Mouse (Mus musculus) intestine, postnatal 0 days (tissue): ENCODE measurements at regions not wholly inside any gene's neighbourhood (a gene's known extent, or its start where the extent isn't known, plus 50 kb on each side); places are given as distances from the start of the nearest gene placed in this dataset.

Experiments
- ATAC-seq: fragments of 200-750 bp; cut with Nextera tagmentation; 2 replicates; pipeline ENCODE4 v1.8.0; 2017; ENCODE audit warnings: mild to moderate bottlenecking, moderate TSS enrichment, moderate library complexity
- H3K27ac ChIP-seq: fragments of 300-500 bp; sonication (generic); 2 replicates; pipeline ENCODE4 v1.5.1; 2014; ENCODE audit warnings: mild to moderate bottlenecking, low read depth, low read length, moderate library complexity
- H3K27me3 ChIP-seq: fragments of 300-500 bp; sonication (generic); replicated peaks from 2 replicates; pipeline ENCODE4 v1.6.1; 2014; ENCODE audit warnings: low read length, mixed read lengths; ENCODE audit not compliant: control insufficient read depth, insufficient read depth
- H3K36me3 ChIP-seq: fragments of 300-500 bp; sonication (generic); 2 replicates; pipeline ENCODE4 v1.6.1; 2014; ENCODE audit warnings: mild to moderate bottlenecking, moderate library complexity; ENCODE audit not compliant: control insufficient read depth, insufficient read depth
- H3K4me1 ChIP-seq: fragments of 300-500 bp; sonication (generic); replicated peaks from 2 replicates; pipeline ENCODE4 v1.6.1; 2014; ENCODE audit warnings: antibody characterized with exemption, low read length, mixed read lengths; ENCODE audit not compliant: control insufficient read depth, insufficient read depth
- H3K4me2 ChIP-seq: fragments of 300-500 bp; sonication (generic); replicated peaks from 2 replicates; pipeline ENCODE4 v1.6.1; 2014; ENCODE audit warnings: low read depth, mild to moderate bottlenecking, moderate library complexity
- H3K4me3 ChIP-seq: fragments of 300-500 bp; sonication (generic); 2 replicates; pipeline ENCODE4 v1.5.1; 2014; ENCODE audit warnings: low read depth, low read length
- H3K9ac ChIP-seq: fragments of 300-500 bp; sonication (generic); 2 replicates; pipeline ENCODE4 v1.6.1; 2014; ENCODE audit warnings: mild to moderate bottlenecking, low read depth, low read length
- H3K9me3 ChIP-seq: fragments of 300-500 bp; sonication (generic); 2 replicates; pipeline ENCODE4 v1.6.1; 2016; ENCODE audit warnings: mixed run types; ENCODE audit not compliant: control insufficient read depth
- CTCF ChIP-seq: sonication (generic); IDR thresholded peaks from 2 replicates; pipeline ENCODE4 v1.5.1; 2016; ENCODE audit warnings: low read depth, mild to moderate bottlenecking, control low read depth, antibody characterized with exemption, moderate library complexity
- WGBS: fragments of 180-500 bp; shearing (Covaris S2); extraction: QIAGEN DNeasy Blood & Tissue Kit; methylation state at CpG from one replicate; pipeline ENCODE4 v1.1.7; 2014; 5-methylcytosine and 5-hydroxymethylcytosine counted together

DNA sequence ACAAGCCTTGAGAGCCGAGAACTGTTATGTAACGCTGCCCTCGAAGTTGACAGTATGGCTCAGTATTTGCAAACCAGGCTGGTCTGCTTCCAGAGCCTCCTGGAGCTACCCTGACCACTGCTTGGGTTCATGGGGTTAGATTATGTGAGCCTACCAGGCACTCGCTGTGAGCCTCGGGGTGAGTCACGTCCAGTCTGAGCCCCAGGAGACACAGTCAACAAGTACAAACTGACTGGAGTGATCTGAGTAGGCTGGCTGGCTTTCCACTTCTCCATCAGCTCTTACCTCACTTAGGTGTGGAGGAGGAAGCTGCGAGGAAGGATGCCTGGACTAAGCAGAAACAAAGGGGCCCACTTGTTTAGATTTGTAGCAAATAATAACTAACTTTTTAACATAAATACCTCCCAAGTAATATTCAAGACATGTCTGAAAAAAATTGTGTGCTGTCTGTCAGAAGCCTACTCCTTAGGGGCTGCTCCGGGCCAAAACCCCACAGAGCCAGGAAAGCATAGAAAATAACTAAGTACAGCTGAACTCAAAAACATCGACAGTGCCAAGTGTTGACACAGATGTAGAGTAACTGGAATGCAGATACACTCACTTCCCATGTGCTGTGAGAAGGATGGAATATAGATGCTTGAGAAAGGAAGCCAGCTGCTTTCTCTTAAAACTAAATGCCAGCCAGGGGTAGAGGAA is 77.6 kb downstream of the Zfp36l2 start:
- no peaks in the 10 kb centered on the region for H3K27me3 ChIP-seq
- no peak overlapping the region for H3K4me3 ChIP-seq
- no peak for ATAC-seq
- TF ChIP-seq CTCF: no peak
- no peak overlapping the region for H3K27ac ChIP-seq
- 71% methylated on average over 9 of the region's 9 CpGs for WGBS
- H3K36me3 ChIP-seq: no peaks in the 10 kb centered on the region
- no peak overlapping the region for H3K4me2 ChIP-seq
- 0 out of 2 replicates have a peak, but pooled peaks cover 2% of the 10 kb centered on the region for H3K4me1 ChIP-seq
- H3K9me3 ChIP-seq: no peaks in the 10 kb centered on the region
- no peak overlapping the region for H3K9ac ChIP-seq

DNA sequence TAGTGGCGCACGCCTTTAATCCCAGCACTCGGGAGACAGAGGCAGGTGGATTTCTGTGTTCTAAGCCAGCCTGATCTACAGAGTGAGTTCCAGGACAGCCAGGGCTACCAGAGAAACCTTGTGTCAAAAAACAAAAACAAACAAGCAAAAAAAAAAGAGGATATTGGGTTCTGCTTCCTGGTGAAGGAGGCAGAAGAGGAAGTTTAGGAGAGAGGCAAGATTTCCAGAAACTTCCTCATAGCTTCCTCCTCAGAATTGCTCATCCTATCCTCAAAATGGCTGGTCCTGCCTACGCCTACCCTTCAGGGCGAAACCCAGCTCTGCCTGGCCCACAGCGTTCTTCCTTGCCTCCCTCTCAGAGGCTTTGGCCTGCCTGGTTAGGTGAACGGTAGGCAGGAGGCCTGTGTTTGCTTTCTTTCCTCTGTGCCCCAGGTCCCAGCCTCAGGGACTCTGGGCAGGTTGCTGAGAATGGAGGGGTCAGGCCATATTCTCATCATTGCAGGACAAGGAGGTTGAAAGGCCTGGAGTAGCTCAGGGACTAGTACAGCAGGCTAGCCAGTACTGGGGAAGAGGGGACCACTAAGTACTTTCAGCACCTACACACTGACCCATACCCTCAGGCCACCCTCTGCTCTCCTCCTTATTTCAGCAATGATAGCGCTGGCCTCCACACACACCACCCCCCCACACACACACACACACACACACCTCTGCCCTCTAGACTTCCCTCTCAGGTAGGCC is 79.6 kb downstream of the Zfp36l2 start:
- WGBS: 85% methylated on average over 8 of the region's 8 CpGs
- 0 out of 2 replicates have a peak, but pooled peaks cover 2% of the 10 kb centered on the region for H3K4me1 ChIP-seq
- H3K4me3 ChIP-seq: no peak overlapping the region
- H3K9me3 ChIP-seq: no peaks in the 10 kb centered on the region
- TF ChIP-seq CTCF: no peak
- no peak overlapping the region for H3K4me2 ChIP-seq
- no peak for ATAC-seq
- H3K27me3 ChIP-seq: no peaks in the 10 kb centered on the region
- H3K9ac ChIP-seq: no peak overlapping the region
- no peak overlapping the region for H3K27ac ChIP-seq
- no peaks in the 10 kb centered on the region for H3K36me3 ChIP-seq

DNA sequence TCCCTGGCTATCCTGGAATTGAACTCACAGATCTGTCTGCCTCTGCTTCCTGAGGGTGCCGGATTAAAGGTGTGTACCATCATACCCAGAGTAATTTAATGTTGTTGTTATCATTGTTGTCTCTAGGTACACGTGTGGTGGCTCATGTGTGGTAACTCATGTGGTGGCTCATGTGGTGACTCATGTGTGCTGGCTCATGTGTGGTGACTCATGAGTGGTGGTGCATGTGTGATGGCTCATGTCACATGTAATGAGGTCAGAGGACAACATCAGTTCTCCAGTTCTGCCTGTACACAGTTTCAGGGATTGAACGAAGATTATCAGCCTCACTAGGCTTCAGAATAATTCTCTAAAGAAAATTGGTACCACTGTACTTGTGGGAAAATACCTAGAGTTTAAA is 80.2 kb downstream of the Zfp36l2 start:
- Histone ChIP-seq H3K9me3 (no peaks in the 10 kb centered on the region), H3K4me3 (no peak overlapping the region), H3K36me3 (no peaks in the 10 kb centered on the region), H3K27me3 (no peaks in the 10 kb centered on the region), H3K27ac (no peak overlapping the region), H3K4me1 (0 out of 2 replicates have a peak, but pooled peaks cover 2% of the 10 kb centered on the region), H3K9ac (no peak overlapping the region), H3K4me2 (no peak overlapping the region)
- no peak for TF ChIP-seq CTCF
- WGBS: 83% methylated on average over 3 of the region's 3 CpGs
- no peak for ATAC-seq

DNA sequence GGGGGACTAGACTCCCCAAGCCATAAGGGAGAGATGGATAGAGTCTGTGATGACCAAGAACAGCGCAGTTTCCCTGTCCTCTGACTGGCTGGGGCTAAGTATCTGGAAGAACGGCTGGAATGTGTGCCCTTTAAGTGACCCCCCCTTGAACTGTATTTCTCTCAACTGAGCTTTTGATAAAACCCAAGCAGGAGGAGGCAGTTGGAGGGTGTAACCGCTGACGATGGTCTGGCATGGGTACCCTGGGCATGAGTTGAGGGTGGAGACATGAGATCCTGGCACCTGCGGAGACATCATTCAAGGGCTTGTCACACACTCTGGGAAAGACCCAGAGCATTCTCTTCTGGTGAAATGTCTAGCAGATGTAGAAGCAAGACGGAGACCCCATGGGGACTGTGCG is 83.5 kb downstream of the Zfp36l2 start:
- WGBS: 69% methylated on average over 7 of the region's 7 CpGs
- no peak for TF ChIP-seq CTCF
- Histone ChIP-seq H3K27ac (no peak overlapping the region), H3K4me2 (no peak overlapping the region), H3K27me3 (no peaks in the 10 kb centered on the region), H3K9ac (no peak overlapping the region), H3K36me3 (no peaks in the 10 kb centered on the region), H3K9me3 (no peaks in the 10 kb centered on the region), H3K4me3 (no peak overlapping the region), H3K4me1 (0 out of 2 replicates have a peak, but pooled peaks cover 4% of the 10 kb centered on the region)
- no peak for ATAC-seq

DNA sequence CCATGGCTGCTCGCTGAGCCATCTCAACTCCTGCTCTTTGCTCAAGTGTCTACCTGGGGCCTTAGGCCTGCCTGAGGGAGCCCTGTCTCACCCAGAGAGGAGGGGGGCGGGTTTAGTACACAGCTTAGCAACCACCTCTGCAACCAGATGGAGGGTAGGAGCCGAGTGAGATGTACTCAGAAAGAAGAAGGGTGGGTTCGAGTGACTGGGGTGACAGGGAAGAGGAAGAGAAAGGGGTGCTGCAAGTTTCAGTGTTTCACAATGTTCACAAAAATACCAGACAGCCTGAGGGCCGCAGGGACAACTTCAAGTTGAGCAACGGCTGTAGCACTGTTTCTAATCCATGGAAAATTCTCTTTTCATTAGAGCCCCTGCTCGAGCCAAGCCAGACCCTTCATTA is 84.4 kb downstream of the Zfp36l2 start:
- Histone ChIP-seq H3K36me3 (no peaks in the 10 kb centered on the region), H3K9me3 (no peaks in the 10 kb centered on the region), H3K27me3 (no peaks in the 10 kb centered on the region), H3K4me1 (0 out of 2 replicates have a peak, but pooled peaks cover 4% of the 10 kb centered on the region), H3K4me2 (no peak overlapping the region), H3K27ac (no peak overlapping the region), H3K4me3 (no peak overlapping the region), H3K9ac (no peak overlapping the region)
- TF ChIP-seq CTCF: no peak
- WGBS: 77% methylated on average over 7 of the region's 7 CpGs
- ATAC-seq: no peak

DNA sequence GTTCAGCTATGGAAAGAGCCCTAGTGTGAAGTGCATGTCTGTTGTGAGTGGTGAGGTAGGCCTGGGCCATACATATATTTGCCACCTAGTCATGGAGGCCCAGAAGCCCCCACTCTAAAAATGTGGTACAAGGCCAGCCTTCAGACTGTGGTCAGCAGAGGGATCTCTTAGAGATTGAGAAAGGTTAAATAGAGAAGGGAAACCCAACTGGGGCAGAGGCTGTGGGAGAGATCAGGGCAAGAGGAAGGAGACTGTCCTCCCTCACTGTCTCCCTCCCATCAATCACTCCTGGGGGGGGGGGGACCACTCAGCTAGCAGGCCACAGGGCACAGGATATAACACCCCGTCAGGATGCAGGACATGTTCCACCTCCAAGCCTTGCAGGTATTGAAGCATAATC is 86.1 kb downstream of the Zfp36l2 start:
- Histone ChIP-seq H3K27ac (no peak overlapping the region), H3K4me3 (no peak overlapping the region), H3K9ac (no peak overlapping the region), H3K4me1 (0 out of 2 replicates have a peak, but pooled peaks cover 6% of the 10 kb centered on the region), H3K27me3 (no peaks in the 10 kb centered on the region), H3K9me3 (no peaks in the 10 kb centered on the region), H3K36me3 (no peaks in the 10 kb centered on the region), H3K4me2 (no peak overlapping the region)
- TF ChIP-seq CTCF: no peak
- 62% methylated on average over 1 of the region's 1 CpGs for WGBS
- ATAC-seq: no peak
